Mouse (Mus musculus) lung, embryonic 16.5 days (tissue): ENCODE results near the gene Gm20708. TPM values are rescaled to one million over a fixed set of nuclear protein-coding genes. Genes with fewer than 3 reads are reported as not detected.
"Not testable (repeated sequence)": the region's sequence is repeated elsewhere in the genome, so short reads cannot be mapped to it uniquely, and the experiment has no call there.

Experiments
- ATAC-seq: fragments of 200-750 bp; cut with Nextera tagmentation; 2 replicates; pipeline ENCODE4 v1.8.0; 2017; ENCODE audit warnings: low read depth, mild to moderate bottlenecking, moderate library complexity
- H3K27ac ChIP-seq: fragments of 300-500 bp; sonication (generic); 2 replicates; pipeline ENCODE4 v1.5.1; 2014; ENCODE audit warnings: mild to moderate bottlenecking, control low read depth, low read length
- H3K27me3 ChIP-seq: fragments of 300-500 bp; sonication (generic); 2 replicates; pipeline ENCODE4 v1.6.1; 2014; ENCODE audit warnings: low read depth, low read length, mixed read lengths; ENCODE audit not compliant: control insufficient read depth, insufficient read depth
- H3K36me3 ChIP-seq: fragments of 300-500 bp; sonication (generic); 2 replicates; pipeline ENCODE4 v1.6.1; 2014; ENCODE audit warnings: low read length; ENCODE audit not compliant: control insufficient read depth, insufficient read depth
- H3K4me1 ChIP-seq: fragments of 300-500 bp; sonication (generic); replicated peaks from 2 replicates; pipeline ENCODE4 v1.6.1; 2014; ENCODE audit warnings: low read length, mixed read lengths; ENCODE audit not compliant: control insufficient read depth, insufficient read depth
- H3K4me2 ChIP-seq: fragments of 300-500 bp; sonication (generic); 2 replicates; pipeline ENCODE4 v1.6.1; 2014; ENCODE audit warnings: low read depth, low read length, control low read depth
- H3K4me3 ChIP-seq: fragments of 300-500 bp; sonication (generic); 2 replicates; pipeline ENCODE4 v1.5.1; 2014; ENCODE audit warnings: mild to moderate bottlenecking, low read length, control low read depth
- H3K9ac ChIP-seq: fragments of 300-500 bp; sonication (generic); 2 replicates; pipeline ENCODE4 v1.6.1; 2014; ENCODE audit warnings: low read length, control low read depth
- H3K9me3 ChIP-seq: fragments of 300-500 bp; sonication (generic); 2 replicates; pipeline ENCODE4 v1.6.1; 2016; ENCODE audit warnings: low read length; ENCODE audit not compliant: control insufficient read depth
- WGBS: fragments of 180-500 bp; shearing (Covaris S2); extraction: QIAGEN DNeasy Blood & Tissue Kit; methylation state at CpG from one replicate; pipeline ENCODE4 v1.1.7; 2014; 5-methylcytosine and 5-hydroxymethylcytosine counted together
- polyA plus RNA-seq: library from polyadenylated mRNA; unstranded; fragments of >200 nt; fragmentation: Nextera tagmentation; extraction: Ambion mirVana; gene quantifications from 2 replicates; pipeline ENCODE4 v1.2.1, GENCODE M21; 2015

The Gm20708 gene
- polyA plus RNA-seq, 1 experiment from 2014 or later, result 0.14 TPM

DNA sequence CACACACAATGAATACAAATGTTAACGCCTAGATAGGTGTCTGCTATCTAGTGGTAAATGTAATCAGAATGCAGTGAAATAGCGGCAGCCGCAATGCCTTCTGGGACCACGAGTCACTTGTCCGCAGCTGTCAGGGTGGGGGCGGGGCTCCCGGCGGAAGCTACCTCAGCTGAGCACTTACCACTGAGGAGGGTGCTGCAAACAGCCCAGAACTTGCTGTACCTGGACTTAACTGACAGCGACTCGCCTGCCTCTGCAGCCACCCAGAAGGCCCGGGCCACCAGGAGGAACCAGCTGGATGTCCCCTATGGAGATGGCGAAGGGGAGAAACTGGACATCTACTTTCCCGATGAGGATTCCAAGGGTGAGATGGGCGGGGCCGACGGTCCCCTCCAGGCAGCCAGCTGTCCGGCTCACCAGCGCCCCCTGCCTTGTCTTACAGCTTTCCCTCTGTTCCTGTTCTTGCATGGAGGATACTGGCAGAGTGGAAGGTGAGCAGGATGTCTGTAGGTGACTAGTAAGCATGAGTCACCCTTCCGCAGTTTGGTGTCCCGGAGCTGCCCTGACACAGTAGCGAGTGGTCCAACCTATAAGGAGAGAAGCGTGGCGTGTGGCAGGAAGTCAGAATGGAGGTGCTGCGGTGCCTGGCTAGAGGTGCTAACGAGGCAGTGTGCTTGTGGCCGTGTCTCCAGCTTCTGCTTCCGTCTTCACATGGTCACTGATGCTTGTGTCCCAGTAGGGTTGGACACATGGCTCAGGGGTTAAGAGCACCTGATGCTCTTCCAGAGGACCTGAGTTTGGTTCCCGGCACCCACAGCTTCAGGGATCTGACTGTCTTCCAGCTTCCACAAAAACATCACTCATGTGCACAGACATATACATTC, 22.9 kb downstream of the Gm20708 start:
- no peaks in the 10 kb centered on the region for H3K9me3 ChIP-seq
- peaks cover 49% of the 10 kb centered on the region for H3K4me1 ChIP-seq
- H3K27ac ChIP-seq, result no peak overlapping the region
- 20% methylated on average over 28 of the region's 28 CpGs for WGBS
- peak; percentile 18; the same call in 1 of the 2 replicates for ATAC-seq
- 0 out of 2 replicates have a peak overlapping the region, but pooled peaks have one; percentile 31 for H3K9ac ChIP-seq
- H3K4me2 ChIP-seq, result peak overlapping the region; percentile 51
- H3K27me3 ChIP-seq, result no peaks in the 10 kb centered on the region
- H3K36me3 ChIP-seq, result no peaks in the 10 kb centered on the region
- H3K4me3 ChIP-seq, result peak overlapping the region; percentile 32

DNA sequence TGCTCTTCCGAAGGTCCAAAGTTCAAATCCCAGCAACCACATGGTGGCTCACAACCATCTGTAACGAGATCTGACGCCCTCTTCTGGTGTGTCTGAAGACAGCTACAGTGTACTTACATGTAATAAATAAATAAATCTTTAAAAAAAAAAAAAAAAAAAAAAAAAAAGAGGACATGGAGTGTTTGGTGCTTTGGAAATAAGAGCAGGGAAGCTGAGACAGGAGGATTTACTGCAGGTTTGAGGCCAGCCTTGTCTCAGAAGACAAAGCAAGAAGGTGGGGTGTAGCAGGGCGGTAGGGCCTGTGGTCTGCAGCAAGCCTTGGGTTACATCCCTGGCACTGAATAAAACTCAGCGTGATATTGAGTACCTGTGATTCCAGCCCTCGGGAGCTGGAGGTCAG, 24.0 kb downstream of the Gm20708 start:
- 96% methylated on average over 4 of the region's 6 CpGs for WGBS

DNA sequence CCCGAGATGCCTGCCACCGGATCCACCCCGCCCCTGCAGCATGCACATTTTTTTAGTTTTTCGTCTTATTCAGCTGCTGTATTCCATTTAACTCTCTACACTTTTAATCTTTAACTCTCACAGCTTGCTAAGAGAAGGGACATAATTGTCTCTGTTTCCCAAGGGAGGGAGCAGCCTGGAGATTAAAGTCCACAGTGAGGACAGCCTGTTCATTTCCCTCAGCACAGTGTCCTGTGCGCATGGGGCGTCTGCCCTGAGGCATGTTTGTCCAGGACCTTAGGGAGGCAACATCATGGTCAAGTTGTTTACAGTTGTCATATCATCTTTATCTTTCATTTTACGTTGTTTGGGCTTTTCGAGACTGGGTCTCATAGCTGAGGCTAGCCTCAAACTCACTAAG, 24.6 kb downstream of the Gm20708 start:
- no peak overlapping the region for H3K9ac ChIP-seq
- H3K27ac ChIP-seq, result no peak overlapping the region
- no peaks in the 10 kb centered on the region for H3K9me3 ChIP-seq
- no peak overlapping the region for H3K4me2 ChIP-seq
- no peak for ATAC-seq
- no peak overlapping the region for H3K4me3 ChIP-seq
- H3K27me3 ChIP-seq, result no peaks in the 10 kb centered on the region
- WGBS, result 83% methylated on average over 8 of the region's 8 CpGs
- H3K36me3 ChIP-seq, result no peaks in the 10 kb centered on the region
- H3K4me1 ChIP-seq, result peaks cover 31% of the 10 kb centered on the region

More for the DNA sequence above, 24.0 kb downstream of the Gm20708 start:
- not testable (repeated sequence) for ATAC-seq, H3K4me3 ChIP-seq, H3K9me3 ChIP-seq, H3K4me2 ChIP-seq, H3K27ac ChIP-seq, H3K27me3 ChIP-seq, H3K36me3 ChIP-seq, H3K9ac ChIP-seq
- H3K4me1 ChIP-seq, result peaks cover 37% of the 10 kb centered on the region

DNA sequence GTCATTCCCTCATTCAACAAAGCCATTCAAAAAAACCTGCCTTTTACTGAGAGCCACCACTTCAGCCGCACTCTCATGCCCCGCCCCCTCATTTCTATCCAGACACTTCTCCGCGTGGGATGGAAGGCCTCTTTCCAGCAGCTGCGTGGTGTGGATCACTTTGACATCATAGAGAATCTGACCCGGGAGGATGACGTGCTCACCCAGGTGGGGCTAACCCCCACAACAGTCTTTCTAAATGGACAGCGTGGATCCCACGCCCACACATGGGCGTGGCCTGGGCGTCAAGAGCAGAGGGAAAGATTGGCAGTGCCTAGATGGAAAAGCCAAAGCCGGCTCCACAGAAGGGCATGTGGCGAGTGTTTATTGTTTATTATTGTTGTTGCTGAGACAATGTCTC, 26.8 kb downstream of the Gm20708 start:
- H3K27me3 ChIP-seq, result no peaks in the 10 kb centered on the region
- H3K9ac ChIP-seq, result no peak overlapping the region
- peak overlapping the region; percentile 54 for H3K4me2 ChIP-seq
- peaks cover 11% of the 10 kb centered on the region for H3K4me1 ChIP-seq
- H3K36me3 ChIP-seq, result no peaks in the 10 kb centered on the region
- no peaks in the 10 kb centered on the region for H3K9me3 ChIP-seq
- peak; percentile 29; the same call in 1 of the 2 replicates for ATAC-seq
- 16% methylated on average over 13 of the region's 13 CpGs for WGBS
- peak overlapping the region; percentile 32 for H3K4me3 ChIP-seq
- H3K27ac ChIP-seq, result no peak overlapping the region

DNA sequence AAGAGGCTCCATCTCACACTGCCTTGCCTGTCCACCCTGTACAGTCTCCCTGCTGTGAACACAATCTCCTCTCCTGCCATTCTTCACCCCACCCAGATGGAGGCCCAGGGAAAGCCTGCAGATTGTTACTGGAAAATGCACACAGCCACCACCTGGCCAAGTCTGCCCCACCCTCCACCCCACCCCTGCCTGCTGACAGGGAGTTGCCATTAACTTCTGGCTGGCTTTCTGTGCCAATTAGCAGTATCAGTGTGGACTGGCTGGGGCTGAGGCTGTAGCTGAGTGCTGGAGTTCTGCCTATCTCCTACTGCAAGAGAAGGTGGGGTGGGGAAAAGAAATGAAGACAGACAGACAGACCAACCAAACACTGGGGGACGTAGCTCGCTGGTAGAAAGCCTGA, 29.1 kb downstream of the Gm20708 start:
- no peaks in the 10 kb centered on the region for H3K9me3 ChIP-seq
- WGBS, result 63% methylated on average over 2 of the region's 2 CpGs
- H3K27ac ChIP-seq, result no peak overlapping the region
- no peak overlapping the region for H3K4me2 ChIP-seq
- peaks cover 5% of the 10 kb centered on the region for H3K4me1 ChIP-seq
- ATAC-seq, result no peak
- H3K4me3 ChIP-seq, result no peak overlapping the region
- H3K9ac ChIP-seq, result no peak overlapping the region
- no peaks in the 10 kb centered on the region for H3K36me3 ChIP-seq
- no peaks in the 10 kb centered on the region for H3K27me3 ChIP-seq

DNA sequence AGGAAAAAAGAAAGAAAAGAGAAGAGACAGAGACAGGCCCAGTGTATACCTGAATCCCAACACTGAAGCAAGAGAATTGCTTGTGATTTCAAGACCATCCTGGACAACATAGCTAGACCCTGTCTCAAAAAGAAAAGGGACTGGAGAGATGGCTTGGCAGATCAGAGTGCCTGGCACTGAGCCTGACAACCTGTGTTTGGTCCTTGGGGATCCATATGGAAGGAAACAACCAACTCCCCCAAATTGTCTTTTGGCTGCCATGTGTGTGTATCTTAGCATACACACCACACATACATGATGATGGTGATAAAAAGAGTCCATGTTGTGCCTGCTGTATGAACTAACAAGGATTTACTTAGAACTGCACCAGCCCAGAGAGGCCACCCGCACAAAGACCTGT, 29.6 kb downstream of the Gm20708 start:
- no peak overlapping the region for H3K27ac ChIP-seq
- no peak overlapping the region for H3K4me2 ChIP-seq
- no peaks in the 10 kb centered on the region for H3K27me3 ChIP-seq
- no peak overlapping the region for H3K4me3 ChIP-seq
- H3K4me1 ChIP-seq, result peaks cover 5% of the 10 kb centered on the region
- H3K9me3 ChIP-seq, result no peaks in the 10 kb centered on the region
- WGBS, result 85% methylated on average over 1 of the region's 1 CpGs
- H3K9ac ChIP-seq, result no peak overlapping the region
- ATAC-seq, result no peak
- H3K36me3 ChIP-seq, result no peaks in the 10 kb centered on the region

DNA sequence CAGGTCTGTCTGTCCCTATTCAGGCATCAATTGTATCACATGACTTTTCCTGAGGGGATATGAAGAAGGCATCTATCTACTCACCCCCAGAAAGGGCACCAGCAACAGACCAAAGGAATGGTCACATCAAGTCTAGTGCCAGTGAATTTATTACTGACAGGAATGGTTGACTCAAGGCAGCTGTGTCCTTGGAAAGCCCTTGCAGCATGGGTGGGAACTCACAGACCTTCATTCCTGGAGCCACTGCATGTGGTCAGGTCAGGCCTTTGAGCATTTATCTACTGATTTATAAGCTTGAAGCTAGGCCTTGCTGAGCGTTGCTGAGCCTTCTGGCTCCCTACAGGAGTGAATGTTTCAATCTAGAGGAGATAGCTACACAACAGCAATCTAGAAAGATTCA, 31.4 kb downstream of the Gm20708 start:
- no peaks in the 10 kb centered on the region for H3K36me3 ChIP-seq
- 61% methylated on average over 1 of the region's 1 CpGs for WGBS
- H3K4me3 ChIP-seq, result no peak overlapping the region
- H3K4me2 ChIP-seq, result no peak overlapping the region
- no peak overlapping the region for H3K9ac ChIP-seq
- no peak for ATAC-seq
- H3K27me3 ChIP-seq, result no peaks in the 10 kb centered on the region
- peaks cover 5% of the 10 kb centered on the region for H3K4me1 ChIP-seq
- no peak overlapping the region for H3K27ac ChIP-seq
- H3K9me3 ChIP-seq, result no peaks in the 10 kb centered on the region

DNA sequence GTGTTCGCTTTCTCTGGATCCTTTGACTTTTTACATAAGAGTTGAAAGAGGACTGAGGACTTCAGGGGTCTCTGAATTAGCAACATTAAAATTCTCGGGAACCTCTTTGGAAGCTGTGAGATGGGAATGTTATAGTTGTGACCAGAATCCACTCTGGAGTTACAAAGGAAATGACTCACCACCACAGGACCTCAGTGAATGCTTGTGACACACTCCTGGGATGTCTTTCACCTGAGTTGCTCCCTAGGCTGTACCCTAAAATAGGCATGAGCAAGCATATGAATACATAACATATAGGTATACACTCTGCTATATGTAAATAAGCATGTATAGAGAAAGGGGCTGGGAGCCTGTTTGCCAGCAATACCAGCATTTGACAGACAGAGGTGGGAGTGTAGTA, 34.0 kb downstream of the Gm20708 start:
- H3K36me3 ChIP-seq, result no peaks in the 10 kb centered on the region
- H3K4me1 ChIP-seq, result peaks cover 8% of the 10 kb centered on the region
- H3K4me3 ChIP-seq, result no peak overlapping the region
- no peak for ATAC-seq
- H3K9ac ChIP-seq, result no peak overlapping the region
- no peaks in the 10 kb centered on the region for H3K27me3 ChIP-seq
- no peaks in the 10 kb centered on the region for H3K9me3 ChIP-seq
- WGBS, result 85% methylated on average over 2 of the region's 2 CpGs
- H3K27ac ChIP-seq, result no peak overlapping the region
- no peak overlapping the region for H3K4me2 ChIP-seq

DNA sequence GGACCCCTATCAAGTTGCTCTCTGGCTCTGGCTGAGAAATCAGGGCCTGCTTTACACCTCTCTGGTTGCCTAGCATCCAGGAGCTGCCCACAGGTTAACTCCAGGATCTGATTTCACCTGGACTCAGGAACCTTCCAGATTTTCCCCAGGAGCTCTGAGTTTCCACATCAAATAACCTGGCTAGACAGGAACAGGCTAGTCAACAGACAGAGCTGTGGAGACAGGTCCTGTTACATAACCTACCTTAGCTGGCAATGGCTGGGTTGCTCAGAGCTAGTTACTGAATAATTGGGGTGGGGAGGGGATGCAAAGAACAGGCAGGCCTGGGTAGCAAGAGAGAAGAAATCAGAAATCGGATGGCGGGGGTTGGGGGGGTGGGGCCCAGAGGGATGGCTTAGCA, 35.5 kb downstream of the Gm20708 start:
- WGBS, result 54% methylated on average over 2 of the region's 2 CpGs
- Histone ChIP-seq H3K9ac (no peak overlapping the region), H3K27me3 (no peaks in the 10 kb centered on the region), H3K9me3 (no peaks in the 10 kb centered on the region), H3K27ac (0 out of 2 replicates have a peak overlapping the region, but pooled peaks have one; percentile 3), H3K36me3 (no peaks in the 10 kb centered on the region), H3K4me3 (no peak overlapping the region), H3K4me2 (no peak overlapping the region), H3K4me1 (peaks cover 13% of the 10 kb centered on the region)
- no peak for ATAC-seq
